Mouse (Mus musculus): ENCODE measurements around the gene Hykk. TPM values are rescaled to one million over a fixed set of nuclear protein-coding genes. Genes with fewer than 3 reads are reported as not detected.

Gene Hykk
- polyA plus RNA-seq, 1 experiment: 0.34 TPM

DNA sequence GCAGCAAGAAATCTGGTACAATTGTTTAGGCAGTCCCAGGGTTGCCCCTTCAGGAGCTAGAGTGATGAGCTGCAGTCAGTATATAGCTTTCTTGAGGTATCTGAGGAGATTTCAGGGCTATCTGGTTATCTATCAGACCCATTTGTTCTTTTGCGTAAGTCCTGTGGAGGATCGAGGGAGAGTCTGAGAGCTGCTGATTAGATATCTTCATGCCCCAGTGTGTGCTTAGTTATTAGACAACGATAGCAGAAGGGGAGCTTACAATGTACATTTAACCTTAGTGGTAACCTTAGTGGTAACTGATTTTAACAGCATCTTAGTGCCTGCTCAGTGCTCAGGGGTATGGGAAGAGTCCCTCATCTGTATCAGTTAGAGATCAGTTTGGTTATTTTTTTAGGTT, 78.6 kb downstream of the Hykk start:
- TF ChIP-seq POLR2A (IDR thresholded peaks at IDR 0.05; ENCODE audit: low read depth, low read length) (no peak), CTCF (IDR thresholded peaks at IDR 0.05; ENCODE audit: extremely low read depth, insufficient read depth, insufficient read length, insufficient replicate concordance) (no peak)
- DNase-seq (ENCODE audit: low read depth in 1 of 2, low spot score in 2 of 2): no peak
- 72% methylated on average over 3 of the region's 3 CpGs for WGBS

More for the DNA sequence above, 78.6 kb downstream of the Hykk start:
- Histone ChIP-seq H3K27ac (ENCODE audit: insufficient read depth, low read length) (no peak overlapping the region), H3K4me3 (ENCODE audit: extremely low read depth, insufficient read depth, insufficient read length) (no peak overlapping the region), H3K27me3 (ENCODE audit: control insufficient read depth, insufficient read depth, low read length) (0 out of 2 replicates have a peak, but pooled peaks cover 2% of the 10 kb centered on the region), H3K4me1 (ENCODE audit: control insufficient read depth, insufficient read depth, insufficient read length) (no peaks in the 10 kb centered on the region), H3K36me3 (ENCODE audit: control insufficient read depth, insufficient read depth, low read length) (no peaks in the 10 kb centered on the region)

Other genes starting within 250 kb of the Hykk start
- gene Dnaja4, start 218.4 kb upstream of the Hykk start, polyA plus RNA-seq (2012; rRNA removed): 4.4 and 5.6 TPM in 2 replicates
- gene Wdr61, start 182.8 kb upstream of the Hykk start, polyA plus RNA-seq (2012; rRNA removed): 13.2 and 13.4 TPM in 2 replicates
- gene Crabp1, start 152.5 kb upstream of the Hykk start, polyA plus RNA-seq (2012; rRNA removed): 0.21 and 0.23 TPM in 2 replicates
- 3.0 and 3.3 TPM in 2 replicates for gene Ireb2, start 53.5 kb upstream of the Hykk start, polyA plus RNA-seq (2012; rRNA removed)
- gene Psma4, start 33.5 kb downstream of the Hykk start, polyA plus RNA-seq (2012; rRNA removed): 21.8 and 24.6 TPM in 2 replicates
- gene AY074887, start 33.7 kb downstream of the Hykk start, polyA plus RNA-seq (2012; rRNA removed): 0.16 TPM in 1 of 2 replicates, not detected in the other
- not detected in 2 replicates for gene Chrna5, start 63.6 kb downstream of the Hykk start, polyA plus RNA-seq (2012; rRNA removed)
- not detected in 2 replicates for gene Chrna3, start 109.3 kb downstream of the Hykk start, polyA plus RNA-seq (2012; rRNA removed)
- 0.40 and 0.76 TPM in 2 replicates for gene Chrnb4, start 131.5 kb downstream of the Hykk start, polyA plus RNA-seq (2012; rRNA removed)
- 8.3 and 10.8 TPM in 2 replicates for gene Ube2q2, start 231.6 kb downstream of the Hykk start, polyA plus RNA-seq (2012; rRNA removed)